Mouse (Mus musculus) liver, embryonic 14.5 days (tissue): ENCODE measurements around the gene Pced1b. TPM values are rescaled to one million over a fixed set of nuclear protein-coding genes. Genes with fewer than 3 reads are reported as not detected.

Source experiments
- ATAC-seq: fragments of 200-750 bp; cut with Nextera tagmentation; 2 replicates; pipeline ENCODE4 v1.8.0; 2017; ENCODE audit warnings: moderate number of reproducible peaks, mild to moderate bottlenecking, moderate library complexity; ENCODE audit not compliant: insufficient read depth
- DNase-seq, 3 experiments: peaks; one replicate each; pipeline ENCODE4 v3.0.0-alpha.2; 2012 to 2013; ENCODE audit warnings: low read depth in 3 of 3, low spot score in 3 of 3
- H3K27ac ChIP-seq: fragments of 300-500 bp; sonication (generic); 2 replicates; pipeline ENCODE4 v1.5.1; 2014; ENCODE audit warnings: moderate library complexity, mild to moderate bottlenecking, control low read depth, inconsistent platforms
- H3K27me3 ChIP-seq: fragments of 300-500 bp; sonication (generic); 2 replicates; pipeline ENCODE4 v1.6.1; 2014; ENCODE audit warnings: mild to moderate bottlenecking, low read length, moderate library complexity; ENCODE audit not compliant: control insufficient read depth, insufficient read depth
- H3K36me3 ChIP-seq: fragments of 300-500 bp; sonication (generic); replicated peaks from 2 replicates; pipeline ENCODE4 v1.6.1; 2014; ENCODE audit warnings: low read depth; ENCODE audit not compliant: control insufficient read depth, insufficient read depth
- H3K4me1 ChIP-seq, 2 experiments: fragments of 200-500 bp in 1 of 2; fragments of 300-500 bp in 1 of 2; sonication (generic) in 1 of 2; replicated peaks; 2 replicates each; pipeline ENCODE4 v1.6.1; 2012 to 2014; ENCODE audit warnings: antibody characterized with exemption in 1 of 2, inconsistent platforms in 1 of 2, low read length in 1 of 2; ENCODE audit not compliant: control insufficient read depth in 2 of 2, insufficient read depth in 2 of 2
- H3K4me2 ChIP-seq: fragments of 300-500 bp; sonication (generic); 2 replicates; pipeline ENCODE4 v1.6.1; 2014; ENCODE audit warnings: low read depth, mild to moderate bottlenecking, control low read depth, moderate library complexity
- H3K4me3 ChIP-seq, 2 experiments: fragments of 200-500 bp in 1 of 2; fragments of 300-500 bp in 1 of 2; sonication (generic) in 1 of 2; 2 replicates each; pipeline ENCODE4 v1.5.1; 2012 to 2014; ENCODE audit warnings: low read depth in 2 of 2, low read length in 2 of 2, mild to moderate bottlenecking in 2 of 2, control low read depth in 1 of 2, inconsistent platforms in 1 of 2, moderate library complexity in 1 of 2; ENCODE audit not compliant: insufficient read depth in 1 of 2
- H3K9ac ChIP-seq: fragments of 300-500 bp; sonication (generic); replicated peaks from 2 replicates; pipeline ENCODE4 v1.6.1; 2014; ENCODE audit warnings: mild to moderate bottlenecking, control low read depth, moderate library complexity
- H3K9me3 ChIP-seq: fragments of 300-500 bp; sonication (generic); 2 replicates; pipeline ENCODE4 v1.6.1; 2016; ENCODE audit warnings: low read length, mixed read lengths; ENCODE audit not compliant: control insufficient read depth
- CTCF ChIP-seq: IDR thresholded peaks from 2 replicates; pipeline ENCODE4 v1.5.1; 2016; ENCODE audit warnings: antibody characterized with exemption, low read depth, control low read depth
- EP300 ChIP-seq: IDR thresholded peaks from 2 replicates; pipeline ENCODE4 v1.6.1; 2016; ENCODE audit warnings: antibody characterized with exemption, low read depth
- WGBS: fragments of 180-500 bp; shearing (Covaris S2); extraction: QIAGEN DNeasy Blood & Tissue Kit; methylation state at CpG from one replicate; pipeline ENCODE4 v1.1.7; 2014; ENCODE audit not compliant: insufficient replicate concordance; 5-methylcytosine and 5-hydroxymethylcytosine counted together
- polyA plus RNA-seq, 2 experiments: library from polyadenylated mRNA; depleted of rRNA in 1 of 2; stranded (reverse) in 1 of 2; unstranded in 1 of 2; fragments of >200 nt; fragmentation: Nextera tagmentation in 1 of 2; extraction: Ambion mirVana in 1 of 2; gene quantifications; 2 replicates each; pipeline versions ENCODE4 v1.2.1 to v1.2.3; 2012 to 2014

The Pced1b gene
- polyA plus RNA-seq, 2 experiments: 5.7 to 8.2 TPM

GRCm38 (mm10) chr15:97255800-97256199, 8.9 kb downstream of the Pced1b start:
- DNase-seq: no peak
- H3K9me3 ChIP-seq: no peaks in the 10 kb centered on the region
- no peak for ATAC-seq
- no peak overlapping the region for H3K4me2 ChIP-seq
- no peaks in the 10 kb centered on the region for H3K36me3 ChIP-seq
- no peaks in the 10 kb centered on the region for H3K27me3 ChIP-seq
- no peak overlapping the region for H3K4me3 ChIP-seq
- H3K9ac ChIP-seq: no peak overlapping the region
- 67% methylated on average over 3 of the region's 3 CpGs for WGBS
- no peak for TF ChIP-seq EP300
- TF ChIP-seq CTCF: no peak
- no peaks in the 10 kb centered on the region for H3K4me1 ChIP-seq
- no peak overlapping the region for H3K27ac ChIP-seq

GRCm38 (mm10) chr15:97256411-97256810, 9.5 kb downstream of the Pced1b start:
- no peak for TF ChIP-seq CTCF
- TF ChIP-seq EP300: no peak
- no peaks in the 10 kb centered on the region for H3K36me3 ChIP-seq

GRCm38 (mm10) chr15:97257206-97257775, 10.4 kb downstream of the Pced1b start:
- Histone ChIP-seq H3K4me2 (no peak overlapping the region), H3K27me3 (no peaks in the 10 kb centered on the region), H3K4me3 (no peak overlapping the region), H3K36me3 (no peaks in the 10 kb centered on the region), H3K4me1 (no peaks in the 10 kb centered on the region), H3K27ac (no peak overlapping the region), H3K9ac (no peak overlapping the region), H3K9me3 (no peaks in the 10 kb centered on the region)
- no peak for ATAC-seq
- 61% methylated on average over 8 of the region's 8 CpGs for WGBS
- no peak for TF ChIP-seq CTCF
- TF ChIP-seq EP300: no peak
- DNase-seq: no peak

More at GRCm38 (mm10) chr15:97256411-97256810, 9.5 kb downstream of the Pced1b start:
- ATAC-seq: no peak
- Histone ChIP-seq H3K27ac (no peak overlapping the region), H3K4me2 (no peak overlapping the region), H3K9me3 (no peaks in the 10 kb centered on the region), H3K4me1 (no peaks in the 10 kb centered on the region), H3K9ac (no peak overlapping the region), H3K4me3 (no peak overlapping the region), H3K27me3 (no peaks in the 10 kb centered on the region)
- no peak for DNase-seq
- 74% methylated on average over 11 of the region's 11 CpGs for WGBS

- Histone ChIP-seq H3K4me3 (no peak overlapping the region), H3K4me2 (no peak overlapping the region), H3K27me3 (no peaks in the 10 kb centered on the region), H3K9ac (no peak overlapping the region), H3K4me1 (no peaks in the 10 kb centered on the region), H3K27ac (no peak overlapping the region), H3K36me3 (no peaks in the 10 kb centered on the region), H3K9me3 (no peaks in the 10 kb centered on the region)
- no peak for TF ChIP-seq CTCF
- no peak for TF ChIP-seq EP300
- DNase-seq (no peak), ATAC-seq (no peak)
- WGBS: 70% methylated on average over 17 of the region's 17 CpGs
Measured at GRCm38 (mm10) chr15:97258483-97259230, 11.8 kb downstream of the Pced1b start.

- DNase-seq: no peak
Measured at GRCm38 (mm10) chr15:97259300-97259699, 12.4 kb downstream of the Pced1b start.

More at GRCm38 (mm10) chr15:97259300-97259699, 12.4 kb downstream of the Pced1b start:
- Histone ChIP-seq H3K9me3 (no peaks in the 10 kb centered on the region), H3K4me3 (no peak overlapping the region), H3K36me3 (no peaks in the 10 kb centered on the region), H3K9ac (no peak overlapping the region), H3K4me1 (no peaks in the 10 kb centered on the region), H3K27me3 (no peaks in the 10 kb centered on the region), H3K4me2 (no peak overlapping the region), H3K27ac (no peak overlapping the region)
- TF ChIP-seq EP300 (no peak), CTCF (no peak)
- 73% methylated on average over 8 of the region's 8 CpGs for WGBS
- ATAC-seq: no peak
